In the genomic region with DNA sequence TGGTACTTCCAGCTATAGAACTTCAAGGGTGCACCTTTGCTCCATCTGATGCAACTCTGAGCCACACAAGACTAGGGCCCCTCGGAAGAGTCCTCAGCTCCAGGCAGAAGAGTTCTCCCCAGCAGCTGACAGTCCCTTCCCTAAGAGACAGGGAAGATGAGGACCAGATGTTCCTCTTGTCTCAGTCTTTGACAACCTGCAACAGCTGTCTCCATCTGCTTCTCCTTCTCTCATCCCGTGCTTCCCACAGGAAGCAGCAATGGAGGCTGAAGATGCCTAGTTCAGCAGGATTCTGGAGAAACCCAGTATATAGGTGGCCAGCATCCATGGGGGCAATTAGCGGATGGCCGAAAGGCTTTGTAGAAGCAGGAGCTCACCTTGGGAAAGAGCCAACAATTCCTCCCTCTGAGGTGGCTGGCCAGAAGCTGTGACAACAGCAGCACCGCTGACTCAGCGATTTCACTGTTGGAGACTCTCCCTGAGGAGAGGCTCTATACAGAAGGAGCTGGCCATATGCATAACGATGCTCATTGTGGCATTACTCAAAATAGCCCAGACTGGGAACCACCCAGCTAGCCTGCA, we compare ENCODE assay signal across 14 mouse cellular contexts. TPM values are rescaled to one million over a fixed set of nuclear protein-coding genes. Genes with fewer than 3 reads are reported as not detected.
DNase-seq lines count a peak whose midpoint lies in the region; ATAC-seq and TF ChIP-seq lines count a peak whose summit lies in the region.
"Had no signal": no experiment of that assay in that cellular context is flagged by ENCODE, and none has a peak within 500 bp of the region (broad histone marks: within the 10 kb centered on the region; RNA-seq: fewer than 3 reads in every experiment).

No protein-coding gene starts in this region.

- DNase-seq in heart, adult 11 months: peak; percentile 81
- DNase-seq in midbrain, embryonic 10.5 days (ENCODE audit: low spot score): peak; percentile 11
- DNase-seq in MEL (ENCODE audit: low read depth, low spot score): no peak
- no peak for DNase-seq in thymus, postnatal 14 days
- DNase-seq: embryo, embryonic 11 days; kidney, adult 11 months; spleen, adult 18-20 months had no signal

- no peak overlapping the region for H3K27ac ChIP-seq in heart, embryonic 11.5 days (ENCODE audit: low read depth, low read length)
- H3K27ac ChIP-seq in midbrain, embryonic 10.5 days (replicated peaks): no peak overlapping the region
- no peak overlapping the region for H3K27ac ChIP-seq in midbrain, embryonic 16.5 days (ENCODE audit: low read length)
- H3K27ac ChIP-seq in MEL (ENCODE audit: control insufficient read depth, low read depth, low read length): no peak overlapping the region
- peak overlapping the region; percentile 40; the same call in 1 of the 2 replicates for H3K27ac ChIP-seq in olfactory bulb, adult 2 months (ENCODE audit: insufficient read depth, low read depth, low read length)
- H3K27ac ChIP-seq: layer of hippocampus, adult 2 months; liver, embryonic 14.5 days; macrophage had no signal

- no peak for ATAC-seq in heart, embryonic 11.5 days (replicated peaks; ENCODE audit: insufficient number of reproducible peaks, low FRiP score, low TSS enrichment)
- no peak for ATAC-seq in midbrain, embryonic 16.5 days

- no peaks in the 10 kb centered on the region for H3K9me3 ChIP-seq in heart, embryonic 11.5 days (replicated peaks; ENCODE audit: control insufficient read depth, low read length)
- no peaks in the 10 kb centered on the region for H3K9me3 ChIP-seq in midbrain, embryonic 10.5 days (replicated peaks)
- H3K9me3 ChIP-seq in midbrain, embryonic 16.5 days (replicated peaks; ENCODE audit: control insufficient read depth, low read length, poor library complexity, severe bottlenecking): no peaks in the 10 kb centered on the region
- H3K9me3 ChIP-seq in MEL (replicated peaks; ENCODE audit: insufficient read depth, low read length): no peaks in the 10 kb centered on the region

- H3K27me3 ChIP-seq in heart, embryonic 11.5 days (ENCODE audit: control insufficient read depth, insufficient read depth, low read length): peaks cover 29% of the 10 kb centered on the region
- peaks cover 44% of the 10 kb centered on the region for H3K27me3 ChIP-seq in midbrain, embryonic 10.5 days (ENCODE audit: low read depth, poor library complexity, severe bottlenecking)
- H3K27me3 ChIP-seq in midbrain, embryonic 16.5 days (ENCODE audit: control insufficient read depth, insufficient read depth, low read depth, low read length): peaks cover 13% of the 10 kb centered on the region
- H3K27me3 ChIP-seq in MEL (ENCODE audit: control insufficient read depth in 1 of 2, insufficient read depth in 2 of 2, low read length in 2 of 2): no peaks in the 10 kb centered on the region

- 72% methylated on average over 7 of the region's 7 CpGs for WGBS in heart, embryonic 11.5 days (ENCODE audit: insufficient replicate concordance)
- WGBS in midbrain, embryonic 10.5 days: 85% methylated on average over 7 of the region's 7 CpGs
- 75% methylated on average over 7 of the region's 7 CpGs for WGBS in midbrain, embryonic 16.5 days
- WGBS in olfactory bulb, adult 2 months: 60% methylated on average over 7 of the region's 7 CpGs

- H3K4me3 ChIP-seq in heart, embryonic 11.5 days (ENCODE audit: low read depth, low read length): no peak overlapping the region
- no peak overlapping the region for H3K4me3 ChIP-seq in midbrain, embryonic 10.5 days
- no peak overlapping the region for H3K4me3 ChIP-seq in midbrain, embryonic 16.5 days (ENCODE audit: low read depth, low read length)
- H3K4me3 ChIP-seq in MEL (ENCODE audit: control insufficient read depth in 1 of 2, insufficient read depth in 1 of 2, low read depth in 2 of 2, low read length in 2 of 2): no peak overlapping the region
- H3K4me3 ChIP-seq in olfactory bulb, adult 2 months (ENCODE audit: insufficient read depth, low read depth, low read length): no peak overlapping the region
- H3K4me3 ChIP-seq: erythroblast, embryonic 14.5 days; layer of hippocampus, adult 2 months had no signal

- H3K36me3 ChIP-seq in heart, embryonic 11.5 days (ENCODE audit: control insufficient read depth, insufficient read depth, low read length): no peaks in the 10 kb centered on the region
- no peaks in the 10 kb centered on the region for H3K36me3 ChIP-seq in midbrain, embryonic 10.5 days
- H3K36me3 ChIP-seq in midbrain, embryonic 16.5 days (ENCODE audit: control insufficient read depth, insufficient read depth, low read length): no peaks in the 10 kb centered on the region
- H3K36me3 ChIP-seq in MEL (ENCODE audit: control insufficient read depth in 1 of 2, insufficient read depth in 2 of 2, low read length in 2 of 2): no peaks in the 10 kb centered on the region

- no peak overlapping the region for H3K9ac ChIP-seq in heart, embryonic 11.5 days (ENCODE audit: low read depth, low read length)
- H3K9ac ChIP-seq in midbrain, embryonic 16.5 days (ENCODE audit: low read depth, low read length): no peak overlapping the region
- H3K9ac ChIP-seq in MEL (ENCODE audit: control insufficient read depth, low read depth, low read length, poor library complexity, severe bottlenecking): no peak overlapping the region
- H3K9ac ChIP-seq: liver, embryonic 14.5 days had no signal

- TF ChIP-seq CTCF in MEL (IDR thresholded peaks at IDR 0.05 in 2 of 3, conservative IDR thresholded peaks at IDR 0.05 in 1 of 3; ENCODE audit: control insufficient read depth in 1 of 3, insufficient read depth in 1 of 3, low read depth in 2 of 3, low read length in 3 of 3, poor library complexity in 1 of 3, severe bottlenecking in 1 of 3): no peak
- TF ChIP-seq CTCF in olfactory bulb, adult 2 months (IDR thresholded peaks at IDR 0.05; ENCODE audit: insufficient read depth, low read depth, low read length): no peak

- TF ChIP-seq POLR2A in MEL (IDR thresholded peaks at IDR 0.05; ENCODE audit: control insufficient read depth in 1 of 2, insufficient read depth in 1 of 2, low read depth in 1 of 2, low read length in 2 of 2, poor library complexity in 1 of 2): no peak
- no peak for TF ChIP-seq POLR2A in olfactory bulb, adult 2 months (IDR thresholded peaks at IDR 0.05; ENCODE audit: insufficient read depth, low read depth, low read length)

- no peaks in the 10 kb centered on the region for H3K4me1 ChIP-seq in heart, embryonic 11.5 days (ENCODE audit: control insufficient read depth, insufficient read depth, low read length)
- H3K4me1 ChIP-seq in midbrain, embryonic 10.5 days: peaks cover 13% of the 10 kb centered on the region
- H3K4me1 ChIP-seq in midbrain, embryonic 16.5 days (ENCODE audit: control insufficient read depth, insufficient read depth, low read length): peaks cover under 1% of the 10 kb centered on the region; the same call in 1 of the 2 replicates
- H3K4me1 ChIP-seq in MEL (ENCODE audit: control insufficient read depth in 1 of 2, insufficient read depth in 2 of 2, low read length in 2 of 2): no peaks in the 10 kb centered on the region
- H3K4me1 ChIP-seq in olfactory bulb, adult 2 months (ENCODE audit: control insufficient read depth, insufficient read depth, low read length): peaks cover 22% of the 10 kb centered on the region

- no peaks in the 10 kb centered on the region for H3K79me2 ChIP-seq in MEL (ENCODE audit: control insufficient read depth, insufficient read depth, low read length, poor library complexity)

- TF ChIP-seq EP300 in MEL (IDR thresholded peaks at IDR 0.05; ENCODE audit: low read depth in 1 of 2, low read length in 2 of 2): no peak

- no peak overlapping the region for H3K4me2 ChIP-seq in heart, embryonic 11.5 days
- H3K4me2 ChIP-seq in midbrain, embryonic 16.5 days (ENCODE audit: low read length): no peak overlapping the region

- no peak for TF ChIP-seq RAD21 in MEL (IDR thresholded peaks at IDR 0.05; ENCODE audit: low read depth, low read length)

TF ChIP-seq in MEL, 35 proteins besides CTCF, POLR2A, EP300 and RAD21:
- TF ChIP-seq JUND (IDR thresholded peaks at IDR 0.05; ENCODE audit: low read depth, low read length) (no peak), USF2 (IDR thresholded peaks at IDR 0.05; ENCODE audit: borderline replicate concordance in 1 of 2, insufficient read depth in 1 of 2, low read depth in 1 of 2, low read length in 2 of 2) (no peak), ZKSCAN1 (IDR thresholded peaks at IDR 0.05; ENCODE audit: low read depth, low read length) (no peak), MAFK (IDR thresholded peaks at IDR 0.05; ENCODE audit: borderline replicate concordance, low read depth, low read length) (peak; percentile 73; the same call in 1 of the 2 replicates), UBTF (IDR thresholded peaks at IDR 0.05; ENCODE audit: borderline replicate concordance, insufficient read depth, low read depth, low read length) (no peak)

RNA-seq across cellular contexts. Expression of gene Kcnk12, which starts 6.2 kb away (rescaled TPM):
- 0.23 and 0.51 TPM in 2 replicates for polyA plus RNA-seq in heart, embryonic 11.5 days (2014; fragmentation: Nextera tagmentation; extraction: Ambion mirVana)
- 0.17 TPM in 2 replicates for polyA plus RNA-seq in midbrain, embryonic 10.5 days (2016; fragmentation: Nextera tagmentation; extraction: Ambion mirVana)
- 0.63 and 0.65 TPM in 2 replicates for polyA plus RNA-seq in midbrain, embryonic 16.5 days (2015; fragmentation: Nextera tagmentation; extraction: Ambion mirVana)
- not detected in 2 replicates for total RNA-seq in MEL (2012; rRNA removed)
- not detected for polyA plus RNA-seq in MEL (2012; ENCODE audit: insufficient read depth in 1 of 2, insufficient read length in 2 of 2, low read depth in 1 of 2, low replicate concordance in 2 of 2, missing spikeins in 1 of 2)
- not detected in 2 replicates for polyA plus RNA-seq in olfactory bulb, adult 2 months (2012; ENCODE audit: insufficient read depth, insufficient read length, low replicate concordance, missing spikeins)
- polyA plus RNA-seq: macrophage had no signal

Comparison
In these comparisons a context has a peak if more than half of its experiments do, and no peak if none do; other contexts are left out.
1. DNase-seq: peak in heart, adult 11 months (single experiment) and midbrain, embryonic 10.5 days (single experiment); none in MEL (single experiment) and thymus, postnatal 14 days (single experiment).